Mouse (Mus musculus): ENCODE data around the gene Rab11a.

- no peak for TF ChIP-seq CTCF (IDR thresholded peaks at IDR 0.05; ENCODE audit: borderline replicate concordance, control insufficient read depth, extremely low read depth, insufficient read depth, low read length, poor library complexity)
- TF ChIP-seq POLR2A (IDR thresholded peaks at IDR 0.05; ENCODE audit: control insufficient read depth, extremely low read depth, insufficient read depth, low read length, poor library complexity) = no peak
Measured at GRCm38 (mm10) chr9:64731029-64731560, 6.5 kb downstream of the Rab11a start.
